Mouse (Mus musculus): ENCODE data around the gene Cep152. TPM values are rescaled to one million over a fixed set of nuclear protein-coding genes. Genes with fewer than 3 reads are reported as not detected.

Gene Cep152
- total RNA-seq, 2 experiments from 2014 or later, result 14.3 to 36.8 TPM

DNA sequence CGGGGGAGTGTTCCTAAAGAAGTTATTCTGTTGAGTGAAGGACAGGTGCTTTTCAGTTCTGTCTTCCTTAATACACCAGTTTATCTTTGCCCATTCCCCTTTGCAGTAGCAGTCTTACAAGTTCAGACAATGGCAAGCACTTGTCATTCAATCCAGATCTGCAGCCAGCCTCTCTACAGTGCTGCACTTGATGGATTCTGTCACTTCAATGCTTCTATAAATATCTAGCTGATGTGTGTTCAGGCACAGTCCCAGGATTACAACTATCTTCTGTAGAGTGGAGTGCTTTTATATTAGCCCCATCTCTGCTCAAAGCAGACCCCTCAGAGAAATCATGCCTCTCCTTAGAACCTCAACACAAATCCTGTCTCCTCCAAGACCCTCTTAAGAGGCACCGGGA, 5.1 kb upstream of the Cep152 start:
- no peak for ATAC-seq (replicated peaks; ENCODE audit: low FRiP score, poor library complexity, severe bottlenecking)

GRCm38 (mm10) chr2:125628487-125628886, 3.6 kb upstream of the Cep152 start:
- no peak for ATAC-seq (replicated peaks; ENCODE audit: low FRiP score, poor library complexity, severe bottlenecking)

GRCm38 (mm10) chr2:125626536-125626935, 1.6 kb upstream of the Cep152 start:
- ATAC-seq (replicated peaks; ENCODE audit: low FRiP score, poor library complexity, severe bottlenecking), result no peak

- ATAC-seq (replicated peaks; ENCODE audit: low FRiP score, poor library complexity, severe bottlenecking), result peak; percentile 37; the same call in 1 of the 2 replicates
Observed at GRCm38 (mm10) chr2:125624127-125624685, 707 bp downstream of the Cep152 start.

DNA sequence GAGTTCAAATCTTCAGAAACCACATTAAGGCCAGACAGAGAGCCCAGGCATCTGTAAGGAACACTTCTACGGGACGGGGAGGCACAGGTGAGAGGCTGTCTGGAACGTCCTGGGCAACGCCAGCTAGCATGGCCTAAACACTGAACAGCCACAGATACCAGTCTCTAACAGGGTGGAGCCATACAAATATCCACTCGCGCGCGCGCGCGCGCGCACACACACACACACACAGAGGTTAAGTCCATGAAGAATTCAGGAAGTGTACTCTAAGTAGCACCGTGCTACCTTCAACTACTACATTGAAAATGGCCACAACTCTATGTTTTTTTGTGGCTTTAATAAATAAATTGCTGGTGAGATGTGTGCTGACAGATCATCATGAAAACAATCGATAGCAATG, 1.7 kb downstream of the Cep152 start:
- 0 out of 2 replicates have a peak, but pooled peaks have one; percentile 15 for ATAC-seq (replicated peaks; ENCODE audit: low FRiP score, poor library complexity, severe bottlenecking)

DNA sequence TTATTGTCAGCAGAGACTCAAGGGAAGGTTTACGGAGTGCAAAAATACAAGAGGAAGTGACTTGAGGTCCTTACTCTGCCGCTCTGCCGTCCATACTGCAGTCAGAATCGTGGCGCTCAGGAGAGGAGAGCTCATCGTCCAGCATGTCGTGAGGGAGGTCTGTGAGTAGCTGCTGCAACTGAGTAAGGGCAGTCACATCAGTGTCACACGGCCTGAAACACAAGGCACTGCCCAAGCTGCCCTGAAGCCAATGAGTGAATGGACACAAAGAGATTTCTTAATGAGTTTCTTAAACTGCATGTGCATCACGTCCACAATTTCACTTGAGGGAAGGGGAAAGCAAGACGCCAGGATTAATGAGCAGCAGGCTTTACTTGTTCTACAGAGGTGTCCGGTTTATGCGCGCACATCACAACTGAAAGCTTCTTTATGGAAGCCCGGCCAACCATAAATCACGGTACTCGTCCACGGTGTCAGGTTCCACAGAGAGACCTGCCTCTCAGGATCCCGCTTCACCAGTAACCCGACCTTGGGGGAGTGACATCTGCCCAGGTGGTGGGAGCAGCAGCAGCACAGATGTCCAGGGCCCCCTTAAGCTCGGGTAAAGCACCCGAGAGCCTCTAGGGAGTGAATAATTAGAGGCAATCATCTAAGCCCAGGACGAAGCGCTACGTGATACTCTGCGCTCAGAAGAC, 4.6 kb downstream of the Cep152 start:
- ATAC-seq (replicated peaks; ENCODE audit: low FRiP score, poor library complexity, severe bottlenecking), result no peak

DNA sequence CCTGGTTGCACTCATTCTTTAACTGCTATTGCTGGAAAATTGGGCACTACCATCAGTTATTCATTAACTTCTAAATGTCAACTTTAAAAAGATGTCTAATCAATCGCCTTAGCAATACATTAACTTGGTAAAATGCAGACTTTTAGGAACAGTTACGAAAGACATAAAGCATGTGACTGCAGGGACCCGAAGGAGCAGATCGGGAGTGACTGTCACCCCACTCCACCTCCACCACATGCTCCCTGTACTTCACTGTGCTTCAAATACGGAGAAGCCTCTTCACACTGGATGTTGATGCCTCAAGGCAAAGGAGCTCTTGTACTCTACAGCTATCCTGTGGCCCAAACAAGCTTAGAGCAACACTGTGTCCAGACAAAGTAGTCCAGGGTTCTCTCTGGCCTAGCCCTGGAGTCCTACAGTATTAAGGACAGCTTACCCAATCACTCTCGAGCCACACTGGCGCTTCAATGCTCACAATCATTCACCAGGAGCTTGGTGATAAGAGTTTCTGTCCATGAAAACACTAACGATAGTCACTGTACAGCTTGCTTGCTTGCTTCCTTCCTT, 9.0 kb downstream of the Cep152 start:
- ATAC-seq (replicated peaks; ENCODE audit: low FRiP score, poor library complexity, severe bottlenecking), result no peak

DNA sequence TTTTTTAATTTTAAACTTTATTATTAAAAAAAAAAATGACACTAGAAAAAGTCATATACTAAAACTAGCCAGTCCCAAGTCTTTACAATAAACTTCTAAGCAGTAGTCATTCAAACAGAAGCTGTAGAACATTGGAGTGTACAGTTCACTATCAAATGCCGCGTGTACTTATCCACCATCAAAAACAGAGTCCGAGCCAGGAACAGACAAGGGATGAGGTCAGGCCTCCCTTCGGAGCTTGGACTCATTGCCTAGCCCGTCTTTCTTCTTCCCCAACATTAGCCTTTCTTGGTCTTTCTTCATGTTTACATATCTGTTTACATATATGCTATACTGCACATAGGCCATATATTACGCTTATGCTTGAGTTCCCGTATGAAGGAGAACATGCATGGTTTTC, 9.5 kb downstream of the Cep152 start:
- no peak for ATAC-seq (replicated peaks; ENCODE audit: low FRiP score, poor library complexity, severe bottlenecking)

DNA sequence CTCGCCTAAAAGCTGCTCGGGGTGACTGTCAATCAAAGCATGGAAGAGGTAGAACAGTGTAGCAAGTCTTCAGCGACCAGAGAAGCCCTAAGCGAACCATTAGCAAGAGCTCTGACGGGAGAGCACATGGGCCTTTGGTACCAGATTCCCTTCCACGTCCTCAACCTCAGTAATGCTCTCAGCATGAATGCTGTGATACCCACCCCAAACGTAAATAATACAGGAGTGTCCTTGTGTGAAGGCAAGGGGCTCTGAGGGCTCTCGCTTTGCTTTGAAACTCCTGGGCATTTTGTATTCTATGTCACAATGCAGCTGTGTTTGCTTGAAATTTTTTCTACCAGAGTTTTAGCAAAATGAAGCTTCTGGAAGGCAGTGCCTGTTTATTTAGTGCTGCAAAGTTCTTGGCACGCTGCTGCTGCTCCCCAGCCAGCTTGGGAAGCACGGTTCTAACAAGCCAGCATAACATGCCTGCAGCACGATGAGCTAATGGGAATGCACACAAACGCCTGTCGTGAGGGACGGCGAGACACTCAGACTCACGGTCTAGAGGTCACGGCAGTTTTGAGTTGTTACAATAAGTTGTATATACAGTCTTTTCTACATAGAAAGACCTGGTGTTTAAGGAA, 18.6 kb downstream of the Cep152 start:
- ATAC-seq (replicated peaks; ENCODE audit: low FRiP score, poor library complexity, severe bottlenecking), result no peak

DNA sequence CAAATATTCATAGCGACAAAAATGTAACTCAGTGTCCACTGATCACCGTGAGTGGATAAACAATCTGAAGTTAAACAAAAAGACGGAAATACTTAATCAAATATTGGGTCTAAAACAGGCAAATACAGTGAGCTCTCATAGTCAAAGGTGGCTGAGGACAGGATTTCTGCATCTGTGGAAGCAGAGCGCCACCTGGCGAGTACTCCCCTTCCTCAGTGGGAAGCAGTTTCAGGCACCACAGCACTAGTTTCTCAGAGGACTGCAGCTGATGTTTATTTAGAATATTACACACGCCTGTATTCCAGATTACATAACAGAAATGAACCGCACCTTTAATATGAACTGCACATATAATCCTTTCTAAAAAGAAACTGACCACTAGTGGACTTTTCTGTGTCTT, 20.3 kb downstream of the Cep152 start:
- ATAC-seq (replicated peaks; ENCODE audit: low FRiP score, poor library complexity, severe bottlenecking), result no peak

DNA sequence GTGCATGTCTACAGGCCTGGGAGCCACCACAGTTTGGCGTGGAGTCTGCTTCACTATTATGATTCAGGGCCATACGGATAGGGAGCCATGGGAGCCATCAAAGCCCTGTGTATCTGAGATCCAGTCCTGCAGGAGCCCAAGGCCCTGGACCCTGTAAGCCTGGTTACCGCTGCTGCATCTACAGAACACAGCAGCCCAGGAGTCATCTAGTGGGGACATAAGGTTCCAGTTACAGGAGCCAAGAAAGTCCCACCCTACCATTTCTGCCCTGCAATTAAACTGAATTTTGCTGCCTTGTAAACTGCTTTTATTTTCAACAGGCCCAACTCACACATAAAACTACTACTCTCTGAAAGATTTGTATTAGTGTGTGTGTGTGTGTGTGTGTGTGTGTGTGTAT, 21.9 kb downstream of the Cep152 start:
- ATAC-seq (replicated peaks; ENCODE audit: low FRiP score, poor library complexity, severe bottlenecking), result no peak

- no peak for ATAC-seq (replicated peaks; ENCODE audit: low FRiP score, poor library complexity, severe bottlenecking)
Observed at GRCm38 (mm10) chr2:125598958-125599357, 26.0 kb downstream of the Cep152 start.

GRCm38 (mm10) chr2:125598251-125598650, 26.7 kb downstream of the Cep152 start:
- ATAC-seq (replicated peaks; ENCODE audit: low FRiP score, poor library complexity, severe bottlenecking), result no peak

GRCm38 (mm10) chr2:125594786-125595185, 30.1 kb downstream of the Cep152 start:
- no peak for ATAC-seq (replicated peaks; ENCODE audit: low FRiP score, poor library complexity, severe bottlenecking)

- ATAC-seq (replicated peaks; ENCODE audit: low FRiP score, poor library complexity, severe bottlenecking), result no peak
Observed at GRCm38 (mm10) chr2:125594072-125594471, 30.8 kb downstream of the Cep152 start.

- ATAC-seq (replicated peaks; ENCODE audit: low FRiP score, poor library complexity, severe bottlenecking), result no peak
Observed at GRCm38 (mm10) chr2:125591895-125592294, 33.0 kb downstream of the Cep152 start.

DNA sequence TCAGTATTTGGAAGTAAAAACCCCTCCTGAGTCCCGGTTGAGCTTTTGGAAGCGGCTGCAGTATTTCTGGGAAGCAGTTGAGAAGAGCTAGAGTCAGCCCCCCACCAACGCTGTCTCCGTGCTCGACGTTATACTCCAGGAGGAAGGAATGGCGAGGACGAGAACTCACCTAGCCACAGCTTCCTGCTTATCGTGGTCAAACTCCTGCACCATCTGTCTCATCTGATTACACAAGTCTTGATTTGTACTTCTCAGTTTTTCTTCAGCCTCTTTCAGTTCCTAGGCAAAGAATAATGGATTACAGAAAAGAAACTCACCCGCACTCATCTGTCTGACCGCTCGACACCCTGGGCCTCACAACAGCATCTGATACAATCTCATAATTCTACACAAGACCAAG, 35.6 kb downstream of the Cep152 start:
- no peak for ATAC-seq (replicated peaks; ENCODE audit: low FRiP score, poor library complexity, severe bottlenecking)

DNA sequence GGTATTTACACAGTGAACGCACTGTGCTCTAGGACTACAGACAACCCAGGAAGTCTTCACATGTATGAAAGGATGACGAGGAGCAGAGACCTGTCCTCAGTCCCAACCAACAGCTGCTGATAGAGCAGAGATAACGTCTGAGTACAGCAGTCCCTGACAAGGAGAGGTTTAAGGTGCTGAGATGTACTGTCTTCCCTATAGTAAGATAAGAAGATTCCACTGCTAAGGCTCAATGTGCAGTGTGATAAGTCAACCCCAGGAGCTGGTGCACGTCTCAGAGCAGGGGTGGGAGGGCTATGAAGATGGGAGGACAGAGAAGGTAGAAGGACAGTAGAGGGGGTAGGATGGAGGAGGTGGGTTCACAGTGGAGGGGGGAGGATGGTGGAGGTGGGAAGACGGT, 43.8 kb downstream of the Cep152 start:
- no peak for ATAC-seq (replicated peaks; ENCODE audit: low FRiP score, poor library complexity, severe bottlenecking)

GRCm38 (mm10) chr2:125577670-125578069, 47.2 kb downstream of the Cep152 start:
- ATAC-seq (replicated peaks; ENCODE audit: low FRiP score, poor library complexity, severe bottlenecking), result no peak

- ATAC-seq (replicated peaks; ENCODE audit: low FRiP score, poor library complexity, severe bottlenecking), result no peak
Observed at GRCm38 (mm10) chr2:125576498-125576897, 48.4 kb downstream of the Cep152 start.

DNA sequence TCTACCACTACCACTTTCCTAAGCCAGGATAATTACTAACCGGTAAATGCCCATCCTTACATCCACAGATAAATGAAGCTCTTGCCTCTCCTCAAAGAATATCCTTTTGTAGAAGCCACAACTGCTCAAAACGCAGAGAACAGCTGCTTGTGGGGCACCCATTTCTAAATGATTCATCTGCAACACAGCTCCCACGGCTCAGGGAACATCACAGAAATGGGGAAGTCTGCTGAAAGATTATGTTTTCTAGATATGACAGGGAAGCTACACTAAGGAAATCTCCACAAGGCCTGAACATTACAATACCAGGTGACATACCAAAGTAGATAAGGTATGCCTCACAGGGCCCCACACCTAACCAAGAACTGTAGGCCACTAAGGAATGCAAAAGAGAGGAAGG, 49.1 kb downstream of the Cep152 start:
- no peak for ATAC-seq (replicated peaks; ENCODE audit: low FRiP score, poor library complexity, severe bottlenecking)

Measured in erythroid progenitor cell, adult 5-6 weeks (primary cell).